Mouse (Mus musculus) MEL (cell line): Measurements from ENCODE around the gene Ankrd40. TPM values are rescaled to one million over a fixed set of nuclear protein-coding genes. Genes with fewer than 3 reads are reported as not detected.

Experiments used
- DNase-seq: peaks from one replicate; pipeline ENCODE4 v3.0.0; 2011; ENCODE audit warnings: low read depth, low spot score
- H3K27ac ChIP-seq: 2 replicates; pipeline ENCODE4 v1.5.1; 2012; ENCODE audit warnings: low read depth, mild to moderate bottlenecking, control low read depth, low read length, moderate library complexity; ENCODE audit not compliant: control insufficient read depth
- H3K27me3 ChIP-seq, 2 experiments: fragments of 150-350 bp in 1 of 2; sonication (generic) in 1 of 2; 2 replicates each; pipeline ENCODE4 v1.6.1; 2012; ENCODE audit warnings: low read length in 2 of 2, mild to moderate bottlenecking in 2 of 2, improper control_type of control experiment in 1 of 2, moderate library complexity in 1 of 2; ENCODE audit not compliant: insufficient read depth in 2 of 2, control insufficient read depth in 1 of 2
- H3K36me3 ChIP-seq, 2 experiments: 2 replicates each; pipeline ENCODE4 v1.6.1; 2012 to 2014; ENCODE audit warnings: low read length in 2 of 2, improper control_type of control experiment in 1 of 2, inconsistent platforms in 1 of 2, mild to moderate bottlenecking in 1 of 2; ENCODE audit not compliant: insufficient read depth in 2 of 2, control insufficient read depth in 1 of 2
- H3K4me1 ChIP-seq, 2 experiments: fragments of 150-350 bp in 1 of 2; sonication (generic) in 1 of 2; 2 replicates each; pipeline ENCODE4 v1.6.1; 2012; ENCODE audit warnings: low read length in 2 of 2, improper control_type of control experiment in 1 of 2, mild to moderate bottlenecking in 1 of 2; ENCODE audit not compliant: insufficient read depth in 2 of 2, control insufficient read depth in 1 of 2
- H3K4me3 ChIP-seq, 2 experiments: fragments of 150-350 bp in 1 of 2; sonication (generic) in 1 of 2; 2 replicates each; pipeline ENCODE4 v1.5.1; 2012; ENCODE audit warnings: low read depth in 2 of 2, low read length in 2 of 2, mild to moderate bottlenecking in 2 of 2, moderate library complexity in 2 of 2, control low read depth in 1 of 2, improper control_type of control experiment in 1 of 2; ENCODE audit not compliant: control insufficient read depth in 1 of 2, insufficient read depth in 1 of 2
- H3K79me2 ChIP-seq: 2 replicates; pipeline ENCODE4 v1.6.1; 2012; ENCODE audit warnings: mild to moderate bottlenecking, low read length, moderate library complexity; ENCODE audit not compliant: control insufficient read depth, poor library complexity, insufficient read depth
- H3K9ac ChIP-seq: 2 replicates; pipeline ENCODE4 v1.6.1; 2012; ENCODE audit warnings: low read depth, mild to moderate bottlenecking, control low read depth, low read length, moderate library complexity; ENCODE audit not compliant: control insufficient read depth, poor library complexity, severe bottlenecking
- H3K9me3 ChIP-seq: fragments of 150-350 bp; sonication (generic); replicated peaks from 2 replicates; pipeline ENCODE4 v1.6.1; 2012; ENCODE audit warnings: mild to moderate bottlenecking, low read length, improper control_type of control experiment, moderate library complexity; ENCODE audit not compliant: insufficient read depth
- BHLHE40 ChIP-seq: IDR thresholded peaks from 2 replicates; pipeline ENCODE4 v1.6.1; 2012; ENCODE audit warnings: low read depth, mild to moderate bottlenecking, inconsistent platforms, low read length, improper control_type of control experiment, borderline replicate concordance
- CHD1 ChIP-seq: IDR thresholded peaks from 2 replicates; pipeline ENCODE4 v1.6.1; 2012; ENCODE audit warnings: low read depth, mild to moderate bottlenecking, inconsistent platforms, low read length, improper control_type of control experiment
- CTCF ChIP-seq, 3 experiments: IDR thresholded peaks in 2 of 3; conservative IDR thresholded peaks in 1 of 3; 2 replicates each; pipeline ENCODE4 v1.5.1; 2011 to 2012; ENCODE audit warnings: low read length in 3 of 3, low read depth in 2 of 3, mild to moderate bottlenecking in 2 of 3, improper control_type of control experiment in 1 of 3, inconsistent platforms in 1 of 3, mixed read lengths in 1 of 3, moderate library complexity in 1 of 3; ENCODE audit not compliant: control insufficient read depth in 1 of 3, insufficient read depth in 1 of 3, poor library complexity in 1 of 3, severe bottlenecking in 1 of 3
- ELF1 ChIP-seq: IDR thresholded peaks from 2 replicates; pipeline ENCODE4 v1.6.1; 2014; ENCODE audit warnings: low read depth, mild to moderate bottlenecking, inconsistent platforms, low read length, improper control_type of control experiment, moderate library complexity
- GABPA ChIP-seq: IDR thresholded peaks from 2 replicates; pipeline ENCODE4 v1.6.1; 2012; ENCODE audit warnings: low read depth, mild to moderate bottlenecking, inconsistent platforms, low read length, improper control_type of control experiment, moderate library complexity
- GATA1 ChIP-seq: IDR thresholded peaks from 2 replicates; pipeline ENCODE4 v1.6.1; 2011; ENCODE audit warnings: low read depth, low read length, improper control_type of control experiment
- JUND ChIP-seq: IDR thresholded peaks from 2 replicates; pipeline ENCODE4 v1.6.1; 2011; ENCODE audit warnings: low read depth, mild to moderate bottlenecking, improper control_type of control experiment, low read length
- KAT2A ChIP-seq: conservative IDR thresholded peaks from 2 replicates; pipeline ENCODE4 v1.6.1; 2012; ENCODE audit warnings: low read depth, low read length, improper control_type of control experiment, inconsistent platforms
- MAX ChIP-seq: IDR thresholded peaks from 2 replicates; pipeline ENCODE4 v1.6.1; 2011; ENCODE audit warnings: low read length, improper control_type of control experiment
- MXI1 ChIP-seq: IDR thresholded peaks from 2 replicates; pipeline ENCODE4 v1.6.1; 2011; ENCODE audit warnings: mild to moderate bottlenecking, low read depth, low read length, improper control_type of control experiment
- MYC ChIP-seq: IDR thresholded peaks from 2 replicates; pipeline ENCODE4 v1.6.1; 2011; ENCODE audit warnings: low read depth, mild to moderate bottlenecking, low read length, improper control_type of control experiment, moderate library complexity
- NELFE ChIP-seq: IDR thresholded peaks from 2 replicates; pipeline ENCODE4 v1.6.1; 2011; ENCODE audit warnings: low read depth, low read length, improper control_type of control experiment
- POLR2AphosphoS5 ChIP-seq: IDR thresholded peaks from 2 replicates; pipeline ENCODE4 v1.6.1; 2012; ENCODE audit warnings: low read depth, borderline replicate concordance, mild to moderate bottlenecking, inconsistent platforms, low read length, moderate library complexity, mixed read lengths
- RCOR1 ChIP-seq: IDR thresholded peaks from 2 replicates; pipeline ENCODE4 v1.6.1; 2012; ENCODE audit warnings: low read depth, mild to moderate bottlenecking, inconsistent platforms, low read length, improper control_type of control experiment
- SIN3A ChIP-seq: IDR thresholded peaks from 2 replicates; pipeline ENCODE4 v1.6.1; 2012; ENCODE audit warnings: low read length, improper control_type of control experiment, inconsistent platforms
- TAL1 ChIP-seq: IDR thresholded peaks from 2 replicates; pipeline ENCODE4 v1.6.1; 2012; ENCODE audit warnings: mild to moderate bottlenecking, inconsistent platforms, low read length, moderate library complexity, mixed read lengths
- TBP ChIP-seq: IDR thresholded peaks from 2 replicates; pipeline ENCODE4 v1.8.0; 2011; ENCODE audit warnings: low read depth, low read length, improper control_type of control experiment
- ZMIZ1 ChIP-seq: IDR thresholded peaks from 2 replicates; pipeline ENCODE4 v1.6.1; 2012; ENCODE audit warnings: low read depth, mild to moderate bottlenecking, inconsistent platforms, low read length, improper control_type of control experiment, moderate library complexity
- polyA plus RNA-seq, 2 experiments: library from polyadenylated mRNA; stranded (reverse) in 1 of 2; unstranded in 1 of 2; fragments of >175 nt in 1 of 2; fragments of >200 nt in 1 of 2; gene quantifications; 2 replicates each; pipeline versions ENCODE4 v1.2.1 to v1.2.4; 2012; ENCODE audit warnings: low replicate concordance in 2 of 2, low read depth in 1 of 2; ENCODE audit not compliant: insufficient read length in 2 of 2, insufficient read depth in 1 of 2, missing spikeins in 1 of 2
- total RNA-seq: library from RNA; depleted of rRNA; stranded (reverse); fragments of 300-350 nt; gene quantifications from 2 replicates; pipeline ENCODE4 v1.2.3, GENCODE M21; 2012

The Ankrd40 gene
- total and polyA plus RNA-seq, 3 experiments, result 37.1 to 60.0 TPM; not detected in 1

GRCm38 (mm10) chr11:94326961-94327411 is 815 bp upstream of the Ankrd40 start:
- Histone ChIP-seq H3K9ac (no peak overlapping the region), H3K27me3 (no peaks in the 10 kb centered on the region), H3K4me1 (peaks cover 3 to 13% of the 10 kb centered on the region in 2 experiments; a peak in 3 of 4 replicates), H3K79me2 (peaks cover 12% of the 10 kb centered on the region), H3K4me3 (peak overlapping the region in 1 of 2 experiments; percentile 67; a peak in 2 of 4 replicates), H3K36me3 (peaks cover 0 to 19% of the 10 kb centered on the region in 2 experiments; a peak in 2 of 4 replicates), H3K9me3 (no peaks in the 10 kb centered on the region), H3K27ac (no peak overlapping the region)
- TF ChIP-seq CTCF (IDR thresholded peaks at IDR 0.05 in 2 of 3, conservative IDR thresholded peaks at IDR 0.05 in 1 of 3; ENCODE audit: control insufficient read depth in 1 of 3, insufficient read depth in 1 of 3, low read depth in 2 of 3, low read length in 3 of 3, poor library complexity in 1 of 3, severe bottlenecking in 1 of 3) (no peak), KAT2A (no peak), RCOR1 (no peak), POLR2AphosphoS5 (no peak), GATA1 (no peak), GABPA (no peak), NELFE (no peak), JUND (no peak), MXI1 (no peak), MAX (no peak), ZMIZ1 (no peak), BHLHE40 (no peak), CHD1 (no peak), ELF1 (no peak), MYC (no peak), TBP (no peak)
- no peak for DNase-seq

GRCm38 (mm10) chr11:94328644-94329025 is 834 bp downstream of the Ankrd40 start:
- H3K9ac ChIP-seq, result peak overlapping the region; percentile 93
- peaks cover 2 to 8% of the 10 kb centered on the region in 2 experiments; a peak in 3 of 4 replicates for H3K4me1 ChIP-seq
- H3K36me3 ChIP-seq, result peaks cover 0 to 19% of the 10 kb centered on the region in 2 experiments; a peak in 2 of 4 replicates
- peaks cover 10% of the 10 kb centered on the region for H3K79me2 ChIP-seq
- DNase-seq, result peak; percentile 43
- no peak overlapping the region for H3K27ac ChIP-seq
- H3K27me3 ChIP-seq, result no peaks in the 10 kb centered on the region
- H3K4me3 ChIP-seq, result peak overlapping the region; percentile 93 to 94
- TF ChIP-seq TAL1 (no peak), SIN3A (peak; percentile 6; the same call in 1 of the 2 replicates)
- H3K9me3 ChIP-seq, result no peaks in the 10 kb centered on the region
